Mouse (Mus musculus) kidney, postnatal 25 days (tissue): ENCODE results near the gene Tmem59l.
"Not testable (repeated sequence)": the region's sequence is repeated elsewhere in the genome, so short reads cannot be mapped to it uniquely, and the experiment has no call there.

Experiments
- DNase-seq, 2 experiments: peaks; one replicate each; pipeline ENCODE4 v3.0.0; 2021; ENCODE audit warnings: mixed read lengths in 2 of 2

The Tmem59l gene

DNA sequence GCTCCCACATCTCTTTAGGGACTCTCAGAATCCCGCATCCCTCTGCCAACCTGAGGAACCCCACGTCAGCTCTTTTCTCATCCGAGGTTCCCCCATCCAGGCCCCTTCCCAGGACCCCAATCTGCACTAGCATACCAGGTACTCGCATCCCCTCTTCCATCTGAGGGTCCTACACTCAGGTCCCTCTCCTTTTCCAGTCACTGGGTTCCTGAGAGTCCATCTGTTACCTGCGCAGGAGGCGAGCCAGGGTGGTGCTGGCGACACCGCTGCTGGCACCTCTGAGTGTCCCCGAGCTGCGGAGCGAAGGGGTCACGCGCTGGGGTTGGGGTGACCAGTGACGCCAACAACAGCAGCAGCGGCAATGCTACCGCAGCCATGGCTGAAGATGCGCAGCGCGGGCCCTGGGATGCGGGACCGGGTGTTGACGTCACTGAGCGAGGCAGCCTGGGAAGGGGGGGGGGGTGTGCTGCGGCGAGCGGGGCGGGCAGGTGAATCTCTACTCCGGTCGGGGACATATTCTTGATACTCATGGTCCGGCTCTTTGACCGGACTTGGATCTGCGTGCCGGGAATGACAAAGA lies at the start of gene Tmem59l:
TSS of gene Tmem59l (minus strand) at position 418 of the 580 bp plus-strand sequence.
- DNase-seq, result no peak

DNA sequence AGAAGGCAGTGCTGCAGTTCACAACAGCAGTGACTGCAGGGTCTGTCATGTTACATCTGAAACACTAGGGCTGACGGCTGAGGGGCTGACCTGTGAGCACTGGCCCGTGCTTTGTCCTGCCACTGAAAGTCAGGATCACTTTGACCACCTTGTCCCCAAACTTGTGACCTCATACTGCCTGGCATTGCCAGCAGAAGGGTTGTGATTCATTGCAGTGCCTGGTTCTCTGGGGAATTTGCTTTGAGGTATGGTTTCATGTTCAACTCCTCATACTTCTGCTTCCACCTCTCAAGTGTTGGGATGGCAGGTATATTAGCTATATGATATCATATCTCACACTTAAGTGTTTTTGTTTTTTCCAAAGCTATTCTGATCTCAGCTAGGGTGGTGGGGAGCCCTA lies 48.5 kb upstream of the Tmem59l start:
- DNase-seq, result no peak

DNA sequence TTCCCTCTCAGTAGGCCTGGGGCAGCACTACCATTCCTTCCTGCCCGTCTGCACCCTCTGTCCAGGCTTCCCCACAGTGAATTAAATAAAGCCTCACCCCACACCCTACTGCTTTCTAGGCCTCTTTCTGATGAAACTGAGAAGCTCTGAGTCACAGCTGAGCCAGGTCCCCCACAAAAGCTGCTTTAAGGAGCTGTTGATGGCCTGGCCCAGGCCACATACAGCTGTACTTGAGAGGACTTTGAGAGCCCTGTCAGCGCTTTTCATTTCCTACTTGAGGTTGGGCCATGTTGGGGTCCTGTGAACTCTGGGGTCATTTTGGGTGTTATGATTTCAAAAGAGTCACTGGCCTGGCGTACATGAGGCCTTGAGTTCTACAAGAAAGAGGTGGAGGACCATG lies 48.1 kb upstream of the Tmem59l start:
- no peak for DNase-seq

GRCm38 (mm10) chr8:70534281-70534680 lies 47.1 kb upstream of the Tmem59l start:
- DNase-seq, result no peak

DNA sequence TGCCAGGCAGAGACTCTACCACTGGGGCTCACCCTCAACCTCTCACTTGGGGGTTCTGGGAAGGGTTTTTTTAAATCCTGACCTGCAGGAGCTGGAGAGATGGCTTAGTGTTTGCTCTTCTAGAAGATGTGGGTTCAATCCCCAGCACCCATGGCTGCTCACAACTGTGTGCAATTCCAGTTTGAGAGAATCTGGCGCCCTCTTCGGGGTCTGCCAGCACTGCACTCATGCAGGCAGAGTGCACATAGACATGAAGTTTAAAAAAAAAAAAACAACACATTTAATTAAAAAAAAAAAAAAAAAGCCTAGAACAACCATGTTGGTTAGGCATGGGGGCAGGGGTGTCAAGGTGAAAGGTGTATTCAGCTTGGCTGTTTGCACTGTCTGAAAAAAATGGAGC lies 43.2 kb upstream of the Tmem59l start:
- DNase-seq, result no peak

DNA sequence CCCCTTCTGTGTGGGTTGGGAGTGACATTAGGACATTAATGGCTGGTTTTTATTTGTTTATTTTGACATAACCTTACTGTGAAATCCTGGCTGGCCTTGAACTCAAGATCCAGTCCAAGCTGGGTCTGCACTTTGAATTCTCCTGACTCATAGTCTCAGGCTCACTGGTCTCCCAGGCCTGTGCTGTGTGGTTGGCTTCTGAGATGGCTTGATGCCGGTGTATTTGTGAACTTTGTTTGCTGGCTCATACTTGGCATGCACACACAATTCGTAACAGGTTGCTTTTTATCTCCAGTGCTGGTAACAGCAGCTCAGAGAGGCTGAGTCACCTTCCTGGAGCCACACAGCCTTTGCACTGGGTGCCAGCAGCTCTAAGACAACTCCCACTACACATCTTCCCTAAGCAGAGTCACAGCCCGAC lies 42.6 kb upstream of the Tmem59l start:
- DNase-seq, result no peak

- DNase-seq, result no peak
Measured at GRCm38 (mm10) chr8:70529299-70529698, 42.1 kb upstream of the Tmem59l start.

- no peak for DNase-seq
Measured at GRCm38 (mm10) chr8:70528182-70528797, 41.1 kb upstream of the Tmem59l start.

- DNase-seq, result peak; percentile 99
Measured at GRCm38 (mm10) chr8:70527512-70528181, 40.5 kb upstream of the Tmem59l start, which contains the start of the genes Fkbp8 and Kxd1. Gene Fkbp8, plus strand, starts transcription at chr8:70527724. Gene Kxd1, minus strand, starts transcription at chr8:70527956.

GRCm38 (mm10) chr8:70527111-70527511 lies 40.0 kb upstream of the Tmem59l start:
- DNase-seq, result no peak

DNA sequence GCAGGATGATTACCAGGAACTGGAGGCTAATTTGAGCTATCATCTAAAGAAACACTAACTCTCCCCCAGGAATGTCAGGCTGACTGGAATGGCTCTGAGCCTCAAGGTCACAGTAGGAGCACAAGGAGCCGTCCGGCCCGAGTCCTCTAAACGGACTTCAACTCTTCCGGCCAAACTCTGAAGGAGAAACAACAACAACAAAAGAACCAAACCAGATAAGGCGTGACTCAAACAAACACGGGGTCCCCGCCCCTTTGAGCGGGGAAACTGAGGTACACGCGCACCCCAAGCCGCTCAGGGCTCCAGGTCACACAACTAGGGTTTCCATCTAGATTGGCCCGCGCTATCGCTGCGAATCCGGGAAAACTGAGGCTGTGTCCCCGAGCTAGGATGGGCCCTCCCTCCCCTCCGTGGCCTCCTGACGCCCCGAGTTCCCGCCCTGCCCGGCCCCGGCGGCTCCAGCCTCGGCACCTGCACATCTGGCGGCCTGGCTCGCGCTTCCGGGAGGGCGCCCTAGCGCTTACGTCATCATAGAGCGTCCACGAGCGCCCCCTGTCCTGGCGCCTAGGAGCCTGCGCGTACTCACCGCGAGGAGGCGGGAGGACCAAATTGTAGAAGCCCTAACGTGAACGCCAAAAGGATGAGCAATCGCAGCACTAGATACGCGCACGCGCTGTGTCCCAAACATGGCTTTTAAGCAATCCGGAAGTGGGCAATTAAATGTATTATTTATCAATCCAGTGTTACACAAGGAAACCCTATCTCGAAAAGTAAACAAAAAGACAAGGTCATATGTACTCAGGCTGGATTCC lies 35.6 kb upstream of the Tmem59l start:
- peak; percentile 96 to 98 for DNase-seq

GRCm38 (mm10) chr8:70519606-70520005 lies 32.4 kb upstream of the Tmem59l start:
- DNase-seq, result no peak

GRCm38 (mm10) chr8:70519043-70519442 lies 31.9 kb upstream of the Tmem59l start:
- DNase-seq, result no peak

DNA sequence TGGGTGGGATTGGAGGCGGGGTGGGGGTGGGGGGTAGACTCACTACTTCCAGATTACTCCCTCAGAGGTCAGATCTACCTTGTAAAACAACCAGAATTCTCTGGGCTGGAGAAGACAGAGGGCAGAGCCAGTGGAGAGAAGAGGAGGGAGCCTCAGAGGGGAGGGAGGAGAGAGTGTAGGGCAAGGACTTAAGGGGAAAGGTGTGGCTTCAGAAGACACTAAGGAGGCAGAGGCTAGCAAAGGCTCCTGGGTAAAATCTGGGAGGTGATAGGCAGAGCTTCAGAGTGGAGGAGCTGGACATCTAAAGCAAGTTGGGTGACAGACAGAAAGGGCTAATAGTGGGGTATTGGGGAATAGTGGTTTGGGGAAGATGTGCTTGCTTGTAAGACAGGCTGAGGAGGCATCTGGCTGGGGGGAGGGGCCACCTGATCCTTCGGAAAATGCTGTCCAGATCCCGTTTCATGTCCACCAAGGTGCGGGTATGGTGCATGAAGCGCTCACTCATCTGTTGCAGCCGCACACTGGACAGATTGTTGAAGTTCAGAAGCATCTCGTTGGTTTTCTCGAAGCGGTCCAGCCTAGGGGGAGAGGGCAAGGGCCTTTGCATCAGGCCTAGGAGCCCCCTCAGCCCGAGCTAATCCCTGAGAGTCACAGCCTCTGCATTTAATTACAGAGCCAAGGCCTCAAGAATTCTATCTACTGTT lies 30.9 kb upstream of the Tmem59l start:
- DNase-seq, result no peak

- DNase-seq, result peak in 1 of 2 experiments; percentile 44
Measured at GRCm38 (mm10) chr8:70513441-70513840, 26.3 kb upstream of the Tmem59l start.

DNA sequence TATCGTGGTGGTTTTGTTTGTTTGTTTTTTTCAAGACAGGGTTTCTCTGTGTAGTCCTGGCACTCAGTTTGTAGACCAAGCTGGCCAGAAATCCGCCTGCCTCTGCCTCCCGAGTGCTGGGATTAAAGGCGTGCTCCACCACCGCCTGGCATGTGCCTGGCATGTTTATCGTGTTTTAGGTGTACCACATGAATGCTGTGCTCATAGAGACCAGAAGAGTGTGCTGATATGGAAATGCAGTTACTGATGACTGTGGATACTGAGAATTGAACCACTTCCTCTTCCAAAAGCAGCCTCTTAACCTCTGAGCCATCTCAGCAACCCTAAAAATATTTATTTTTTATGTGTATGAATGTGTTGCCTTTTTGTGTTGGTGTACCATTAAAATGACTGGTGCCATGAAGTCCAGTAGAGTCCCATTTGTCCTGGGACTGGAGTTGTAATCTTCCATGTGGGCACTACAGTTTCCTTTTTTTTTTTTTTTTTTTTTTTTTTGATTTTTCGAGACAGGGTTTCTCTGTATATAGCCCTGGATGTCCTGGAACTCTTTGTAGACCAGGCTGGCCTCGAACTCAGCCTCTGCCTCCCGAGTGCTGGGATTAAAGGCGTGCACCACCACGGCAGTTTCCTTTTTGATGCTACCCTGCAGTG lies 25.2 kb upstream of the Tmem59l start:
- DNase-seq, result no peak

DNA sequence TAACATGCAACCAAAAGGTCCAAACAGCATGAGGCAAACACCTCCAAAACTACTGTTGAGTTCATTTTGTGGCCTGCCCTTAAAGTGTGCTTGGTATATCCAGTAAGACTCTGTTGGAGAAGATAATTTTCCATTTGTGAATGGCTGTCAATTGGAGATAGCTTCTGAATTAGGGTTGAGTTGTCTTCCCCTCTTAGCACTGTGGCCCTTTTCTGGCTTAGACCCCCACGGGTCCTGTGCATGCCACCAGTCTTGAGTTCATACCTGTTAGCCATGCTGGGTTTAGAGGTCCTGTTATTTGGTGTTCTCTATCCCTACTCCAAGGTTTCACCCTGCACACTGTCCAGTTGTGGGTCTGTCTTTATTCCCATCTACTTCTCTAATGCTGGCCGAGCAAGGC lies 24.6 kb upstream of the Tmem59l start:
- no peak for DNase-seq

- not testable (repeated sequence) for DNase-seq
Measured at GRCm38 (mm10) chr8:70511174-70511573, 24.0 kb upstream of the Tmem59l start.

- peak; percentile 97 to 98 for DNase-seq
Measured at GRCm38 (mm10) chr8:70510228-70510915, 23.2 kb upstream of the Tmem59l start, which contains the start of gene Uba52. Gene Uba52, minus strand, starts transcription at chr8:70510801.

- peak in 1 of 2 experiments; percentile 40 for DNase-seq
Measured at GRCm38 (mm10) chr8:70509281-70509952, 22.3 kb upstream of the Tmem59l start.

DNA sequence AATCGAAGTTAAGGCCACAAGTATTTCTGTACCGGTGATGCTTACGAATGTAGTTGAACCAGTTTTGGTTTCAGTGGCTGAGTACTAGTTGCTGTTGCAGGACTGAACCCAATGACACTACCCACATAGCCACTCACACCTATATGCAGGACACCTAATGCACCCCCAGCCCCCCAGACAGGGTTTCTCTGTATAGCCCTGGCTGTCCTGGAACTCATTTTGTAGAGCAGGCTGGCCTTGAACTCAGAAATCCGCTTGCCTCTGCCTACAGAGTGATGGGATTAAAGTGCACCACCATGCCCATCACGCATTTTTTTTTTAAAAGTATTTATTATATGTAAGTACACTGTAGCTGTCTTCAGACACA lies 19.9 kb upstream of the Tmem59l start:
- peak in 1 of 2 experiments; percentile 37 for DNase-seq
